Mouse (Mus musculus) embryonic facial prominence, embryonic 15.5 days (tissue): ENCODE results near the gene Idi1. TPM values are rescaled to one million over a fixed set of nuclear protein-coding genes. Genes with fewer than 3 reads are reported as not detected.
"Not testable (repeated sequence)": the region's sequence is repeated elsewhere in the genome, so short reads cannot be mapped to it uniquely, and the experiment has no call there.

Experiments used
- ATAC-seq: fragments of 200-750 bp; cut with Nextera tagmentation; 2 replicates; pipeline ENCODE4 v1.8.0; 2017; ENCODE audit warnings: low read depth, moderate TSS enrichment; ENCODE audit not compliant: insufficient number of reproducible peaks, low FRiP score, low TSS enrichment
- H3K27ac ChIP-seq: fragments of 300-500 bp; sonication (generic); replicated peaks from 2 replicates; pipeline ENCODE4 v1.5.1; 2015; ENCODE audit warnings: mild to moderate bottlenecking, inconsistent platforms
- H3K27me3 ChIP-seq: fragments of 300-500 bp; sonication (generic); 2 replicates; pipeline ENCODE4 v1.6.1; 2015; ENCODE audit warnings: inconsistent platforms
- H3K36me3 ChIP-seq: fragments of 300-500 bp; sonication (generic); 2 replicates; pipeline ENCODE4 v1.6.1; 2015; ENCODE audit warnings: mild to moderate bottlenecking, inconsistent platforms
- H3K4me1 ChIP-seq: fragments of 300-500 bp; sonication (generic); 2 replicates; pipeline ENCODE4 v1.6.1; 2015; ENCODE audit warnings: inconsistent platforms
- H3K4me2 ChIP-seq: fragments of 300-500 bp; sonication (generic); replicated peaks from 2 replicates; pipeline ENCODE4 v1.6.1; 2015; ENCODE audit warnings: mild to moderate bottlenecking, inconsistent platforms
- H3K4me3 ChIP-seq: fragments of 300-500 bp; sonication (generic); replicated peaks from 2 replicates; pipeline ENCODE4 v1.5.1; 2015; ENCODE audit warnings: mild to moderate bottlenecking, inconsistent platforms
- H3K9ac ChIP-seq: fragments of 300-500 bp; sonication (generic); 2 replicates; pipeline ENCODE4 v1.6.1; 2015; ENCODE audit warnings: inconsistent platforms
- H3K9me3 ChIP-seq: fragments of 300-500 bp; sonication (generic); replicated peaks from 2 replicates; pipeline ENCODE4 v1.6.1; 2016; ENCODE audit warnings: inconsistent platforms
- WGBS: fragments of 180-500 bp; shearing (Covaris S2); methylation state at CpG from one replicate; pipeline ENCODE4 v1.1.7; 2015; 5-methylcytosine and 5-hydroxymethylcytosine counted together
- microRNA-seq: library from miRNA; unstranded; fragments of <30 nt; microRNA quantifications from one replicate; pipeline ENCODE4, GENCODE M21; 2016; ENCODE audit warnings: borderline number of aligned reads
- polyA plus RNA-seq: library from polyadenylated mRNA; unstranded; fragments of >200 nt; fragmentation: Nextera tagmentation; extraction: Ambion mirVana; gene quantifications from 2 replicates; pipeline ENCODE4 v1.2.1, GENCODE M21; 2015

The Idi1 gene
- polyA plus RNA-seq, 1 experiment from 2014 or later, result 61.9 TPM

GRCm38 (mm10) chr13:8888603-8889002, 3.3 kb downstream of the Idi1 start:
- no peak overlapping the region for H3K9ac ChIP-seq
- 98% methylated on average over 1 of the region's 1 CpGs for WGBS
- no peak overlapping the region for H3K27ac ChIP-seq
- ATAC-seq, result no peak
- H3K4me3 ChIP-seq, result no peak overlapping the region
- no peaks in the 10 kb centered on the region for H3K9me3 ChIP-seq
- peaks cover 9% of the 10 kb centered on the region for H3K36me3 ChIP-seq
- H3K4me2 ChIP-seq, result no peak overlapping the region
- peaks cover 10% of the 10 kb centered on the region for H3K4me1 ChIP-seq
- H3K27me3 ChIP-seq, result no peaks in the 10 kb centered on the region

GRCm38 (mm10) chr13:8905986-8906385, 20.7 kb downstream of the Idi1 start:
- not testable (repeated sequence) for H3K27me3 ChIP-seq, H3K27ac ChIP-seq, H3K4me2 ChIP-seq, H3K4me3 ChIP-seq, H3K4me1 ChIP-seq, ATAC-seq, H3K9ac ChIP-seq, H3K9me3 ChIP-seq, H3K36me3 ChIP-seq
- WGBS, result 89% methylated on average over 2 of the region's 2 CpGs

GRCm38 (mm10) chr13:8913890-8914289, 28.6 kb downstream of the Idi1 start:
- 89% methylated on average over 8 of the region's 8 CpGs for WGBS

GRCm38 (mm10) chr13:8933499-8933898, 48.2 kb downstream of the Idi1 start:
- WGBS, result 57% methylated on average over 2 of the region's 2 CpGs

More at GRCm38 (mm10) chr13:8913890-8914289, 28.6 kb downstream of the Idi1 start:
- H3K27ac ChIP-seq, H3K4me1 ChIP-seq, H3K9me3 ChIP-seq, H3K4me3 ChIP-seq, H3K27me3 ChIP-seq, ATAC-seq, H3K9ac ChIP-seq, H3K4me2 ChIP-seq, H3K36me3 ChIP-seq: not testable (repeated sequence)

GRCm38 (mm10) chr13:8937611-8938140, 52.4 kb downstream of the Idi1 start:
- H3K36me3 ChIP-seq, H3K9me3 ChIP-seq, H3K4me2 ChIP-seq, ATAC-seq, H3K27me3 ChIP-seq, H3K27ac ChIP-seq, H3K9ac ChIP-seq, H3K4me1 ChIP-seq, H3K4me3 ChIP-seq: not testable (repeated sequence)
- 73% methylated on average over 6 of the region's 6 CpGs for WGBS

More at GRCm38 (mm10) chr13:8933499-8933898, 48.2 kb downstream of the Idi1 start:
- ATAC-seq, result no peak
- no peaks in the 10 kb centered on the region for H3K4me1 ChIP-seq
- H3K9me3 ChIP-seq, result no peaks in the 10 kb centered on the region
- no peak overlapping the region for H3K27ac ChIP-seq
- H3K9ac ChIP-seq, result no peak overlapping the region
- H3K4me2 ChIP-seq, result no peak overlapping the region
- H3K4me3 ChIP-seq, result no peak overlapping the region
- no peaks in the 10 kb centered on the region for H3K36me3 ChIP-seq
- no peaks in the 10 kb centered on the region for H3K27me3 ChIP-seq

- 72% methylated on average over 4 of the region's 4 CpGs for WGBS
- not testable (repeated sequence) for H3K27ac ChIP-seq, H3K9ac ChIP-seq, H3K4me2 ChIP-seq, H3K36me3 ChIP-seq, H3K9me3 ChIP-seq, H3K27me3 ChIP-seq, ATAC-seq, H3K4me3 ChIP-seq, H3K4me1 ChIP-seq
These were observed 55.8 kb downstream of the Idi1 start for GRCm38 (mm10) chr13:8941110-8941509.

GRCm38 (mm10) chr13:8941701-8942100, 56.4 kb downstream of the Idi1 start:
- WGBS, result 57% methylated on average over 1 of the region's 5 CpGs

More at GRCm38 (mm10) chr13:8941701-8942100, 56.4 kb downstream of the Idi1 start:
- not testable (repeated sequence) for H3K9ac ChIP-seq, H3K4me1 ChIP-seq, H3K9me3 ChIP-seq, H3K4me3 ChIP-seq, ATAC-seq, H3K27ac ChIP-seq, H3K36me3 ChIP-seq, H3K27me3 ChIP-seq, H3K4me2 ChIP-seq

Small RNAs within 50 kb of the gene (microRNA-seq; reads per million reads assigned to microRNA genes)
- not detected for gene Gm22750

Other genes starting within 250 kb of the Idi1 start
- 17.1 and 17.7 TPM in 2 replicates for gene Wdr37, start 13.6 kb upstream of the Idi1 start, polyA plus RNA-seq
- 3.8 and 5.4 TPM in 2 replicates for gene Gm9745, start 62.7 kb downstream of the Idi1 start, polyA plus RNA-seq
- gene Idi2, start 67.4 kb downstream of the Idi1 start, polyA plus RNA-seq, result 8.0 and 16.2 TPM in 2 replicates
- 77.2 and 81.7 TPM in 2 replicates for gene Gtpbp4, start 110.6 kb downstream of the Idi1 start, polyA plus RNA-seq
- gene Larp4b, start 208.4 kb downstream of the Idi1 start, polyA plus RNA-seq, result 33.2 and 33.6 TPM in 2 replicates